Mouse (Mus musculus) heart, postnatal 0 days (tissue): ENCODE measurements around the gene Dnttip1.

Source experiments
- CTCF ChIP-seq: IDR thresholded peaks from 2 replicates; pipeline ENCODE4 v1.5.1; 2016; ENCODE audit warnings: antibody characterized with exemption, control low read depth, low read depth
- EP300 ChIP-seq: IDR thresholded peaks from 2 replicates; pipeline ENCODE4 v1.6.1; 2016; ENCODE audit warnings: antibody characterized with exemption, low read depth

- no peak for TF ChIP-seq CTCF
- TF ChIP-seq EP300: no peak
Measured at GRCm38 (mm10) chr2:164735446-164735845, 10.3 kb upstream of the Dnttip1 start.
